Mouse (Mus musculus): ENCODE data around the gene Epb41l5. TPM values are rescaled to one million over a fixed set of nuclear protein-coding genes. Genes with fewer than 3 reads are reported as not detected.
A peak's percentile ranks its signal among the peaks of the same experiment; 100 is the strongest.

Epb41l5 gene
- total RNA-seq, 2 experiments from 2014 or later, result 1.8 to 2.1 TPM

DNA sequence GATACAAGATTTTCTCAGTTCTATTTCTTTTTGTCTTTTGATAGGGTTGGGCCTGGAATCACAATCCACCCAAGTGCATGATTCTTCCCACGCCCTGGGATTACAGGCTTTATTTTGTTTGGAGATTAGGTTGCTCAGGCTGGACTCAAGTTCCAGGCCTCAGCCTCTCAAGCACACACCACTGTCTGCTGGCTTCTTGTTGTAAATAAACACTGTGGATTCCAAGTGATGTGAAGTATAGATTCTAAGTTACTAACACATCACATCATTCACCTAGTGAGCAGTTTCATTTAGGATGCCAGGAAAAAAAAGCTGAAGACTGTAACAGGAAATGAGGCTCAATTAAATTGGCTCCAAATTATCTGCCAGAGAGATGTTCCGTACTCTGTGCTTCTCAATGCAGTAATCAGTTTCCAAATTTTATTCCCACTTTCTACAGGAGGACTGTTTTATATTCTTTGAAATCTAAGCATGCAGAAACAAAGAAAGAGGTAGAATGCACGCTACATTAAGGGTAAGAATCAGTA lies 51.8 kb downstream of the Epb41l5 start:
- DNase-seq, result no peak

DNA sequence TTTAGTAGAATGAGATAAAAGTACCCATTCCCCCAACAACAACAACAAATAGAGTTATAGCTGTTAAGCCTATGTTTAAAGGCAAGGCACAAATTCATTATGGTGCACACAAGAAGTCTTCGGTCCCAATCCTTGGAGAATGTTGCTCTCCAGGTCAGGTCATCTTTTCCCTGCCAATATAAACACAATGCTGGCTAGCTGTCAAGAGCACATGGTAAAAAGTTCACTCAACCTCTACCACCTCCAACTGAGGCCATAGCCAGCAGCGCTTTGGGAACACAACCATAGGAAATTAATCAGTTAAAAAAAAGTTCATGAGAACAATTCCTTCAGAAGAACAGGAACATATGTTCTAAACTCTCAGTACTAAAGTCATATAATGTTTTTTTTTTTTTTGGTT lies 58.8 kb downstream of the Epb41l5 start:
- DNase-seq, result peak; percentile 12

DNA sequence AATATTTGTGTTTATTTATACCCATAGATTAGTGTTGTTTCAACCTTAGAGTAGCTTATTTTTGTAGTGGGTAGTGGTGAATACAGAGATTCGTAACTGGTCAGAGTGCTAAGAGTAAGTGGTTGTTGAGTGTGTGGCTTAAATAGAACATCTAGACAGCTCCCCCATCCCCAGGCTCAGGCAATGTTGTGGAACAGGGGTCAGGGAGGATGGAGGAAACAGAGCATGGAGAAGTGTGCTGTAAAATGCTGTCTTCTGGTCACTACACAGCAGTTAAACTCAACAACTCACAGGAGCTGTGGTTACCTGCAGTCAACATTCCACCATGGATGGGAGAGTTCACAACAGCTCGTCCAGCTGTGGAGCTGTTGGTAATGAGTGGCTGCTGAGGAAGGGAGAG lies 63.8 kb downstream of the Epb41l5 start:
- DNase-seq, result no peak

DNA sequence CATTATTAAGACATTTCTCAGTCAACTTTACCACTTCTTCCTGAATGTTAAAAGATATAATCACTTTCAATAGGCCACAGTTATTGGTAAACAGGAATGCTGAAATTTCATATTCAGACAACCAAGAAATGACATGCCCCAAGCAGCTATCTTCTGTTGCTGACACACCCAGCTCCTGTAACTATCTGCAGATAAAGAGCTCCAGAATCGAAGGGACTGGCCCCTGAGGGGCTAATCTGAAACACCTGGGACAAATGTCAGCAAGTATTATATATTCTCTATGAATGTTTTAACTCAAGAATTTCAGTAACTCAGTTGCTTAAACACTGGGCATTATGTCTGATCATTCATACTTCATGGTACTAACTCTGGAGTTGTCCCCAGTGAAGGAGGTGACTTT lies 78.7 kb downstream of the Epb41l5 start:
- DNase-seq, result no peak

DNA sequence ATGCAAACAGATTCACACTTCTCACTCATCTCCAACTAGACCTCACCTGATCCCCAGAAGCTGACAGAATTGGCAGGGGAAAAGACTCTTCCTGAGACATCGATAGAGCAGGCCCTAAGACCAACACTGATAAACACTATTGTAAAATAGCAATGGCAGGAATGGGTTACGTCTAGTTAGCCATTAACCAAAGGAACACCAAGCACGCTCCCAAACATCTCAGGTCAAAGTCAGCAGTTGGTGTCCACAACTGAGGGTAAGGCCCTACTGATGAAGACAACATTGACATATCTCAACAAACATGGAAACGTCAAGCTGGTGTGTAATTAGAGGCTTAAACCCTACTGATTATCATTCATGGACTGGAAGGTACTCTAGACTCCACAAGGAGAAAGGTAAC lies 83.3 kb downstream of the Epb41l5 start:
- DNase-seq, result no peak

DNA sequence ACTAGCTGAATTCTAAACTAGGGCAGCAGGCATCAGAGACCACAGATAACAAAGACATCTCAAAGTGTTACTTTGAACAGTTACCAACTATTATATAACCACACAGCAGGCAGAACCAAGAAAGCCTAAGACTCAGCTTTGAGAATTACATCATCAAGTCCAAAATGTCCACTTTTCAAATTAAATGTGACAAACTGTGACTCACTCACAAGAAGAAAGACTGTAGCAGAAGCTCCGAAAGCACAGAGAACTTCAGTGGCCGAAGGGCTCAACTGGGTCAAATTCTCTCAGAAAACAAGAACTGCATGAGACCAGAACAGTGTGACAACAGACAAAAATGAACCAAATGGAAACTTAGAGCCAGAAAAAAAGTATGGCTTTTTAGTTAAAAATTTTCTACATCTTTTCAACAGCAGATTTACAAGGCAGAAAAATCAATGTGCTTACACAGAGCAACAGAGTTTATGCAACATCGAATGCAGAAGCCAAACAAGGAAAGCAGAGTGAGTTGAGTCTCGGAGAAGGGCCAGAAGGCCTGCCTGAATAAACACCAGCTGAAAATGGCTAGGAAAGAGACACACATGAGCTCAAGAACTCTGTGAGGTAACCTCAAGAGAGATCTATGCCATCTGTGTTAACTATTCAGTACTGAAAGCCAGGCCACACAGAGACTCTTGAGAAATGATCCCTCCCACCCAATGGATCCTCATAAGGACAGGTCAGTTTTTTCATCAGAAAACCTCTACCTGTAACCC lies 91.0 kb downstream of the Epb41l5 start:
- peak; percentile 22 for DNase-seq

DNA sequence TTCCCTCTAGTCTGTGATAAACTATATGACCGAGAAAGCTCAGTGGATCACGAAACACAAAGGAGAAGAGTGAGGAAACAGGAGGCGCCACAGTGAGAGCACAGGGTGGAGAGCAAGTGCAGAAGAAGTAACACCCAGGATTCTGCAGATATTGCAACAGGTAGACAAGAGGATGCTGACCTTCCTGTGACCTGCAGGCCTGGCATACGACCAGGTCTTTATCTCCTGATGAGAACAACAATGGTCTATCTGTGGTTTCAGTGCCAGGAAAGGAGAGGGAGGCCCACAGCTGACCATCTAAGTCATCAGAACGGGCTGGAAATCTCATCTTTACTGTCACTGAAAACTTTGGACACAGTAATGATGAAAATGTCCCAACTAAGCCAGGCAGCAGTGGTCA lies 93.1 kb downstream of the Epb41l5 start:
- DNase-seq, result no peak

DNA sequence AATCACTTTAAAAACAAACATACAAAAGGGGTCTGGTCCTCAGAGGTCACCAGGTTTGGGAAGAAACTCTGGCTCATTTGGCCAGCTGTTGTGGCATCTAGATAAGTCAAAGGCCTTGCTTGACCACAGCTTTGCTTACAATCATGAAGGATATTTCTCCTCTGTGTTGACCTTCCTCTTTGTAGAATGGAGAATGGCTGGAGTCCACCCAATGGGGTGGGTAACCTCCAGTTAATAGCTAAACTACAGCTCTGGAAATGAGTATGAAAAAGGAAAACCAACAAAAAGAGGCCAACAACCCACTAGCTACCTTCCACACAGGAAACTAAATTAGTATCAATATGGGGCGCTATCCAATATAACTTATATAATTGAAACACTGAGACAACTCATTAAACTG lies 97.1 kb downstream of the Epb41l5 start:
- no peak for DNase-seq

DNA sequence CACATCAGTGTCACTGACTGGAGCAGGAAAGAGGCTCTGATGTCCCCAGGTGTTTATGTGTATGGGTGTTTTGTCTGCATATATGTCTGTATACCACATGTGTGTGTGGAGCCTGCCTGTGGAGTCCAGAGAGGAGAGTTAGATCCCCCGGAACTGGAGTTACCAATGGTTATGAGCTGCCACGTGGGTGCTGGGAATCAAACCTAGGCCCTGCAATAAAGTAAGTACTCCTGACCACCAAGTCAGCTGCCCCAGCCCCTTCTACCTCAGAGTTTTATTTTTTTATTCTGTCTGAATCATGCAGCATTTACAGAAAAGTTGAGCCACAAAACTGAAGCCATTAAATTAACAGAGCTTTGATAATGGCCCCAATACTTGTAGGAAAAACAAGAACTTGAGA lies 98.7 kb downstream of the Epb41l5 start:
- no peak for DNase-seq

DNA sequence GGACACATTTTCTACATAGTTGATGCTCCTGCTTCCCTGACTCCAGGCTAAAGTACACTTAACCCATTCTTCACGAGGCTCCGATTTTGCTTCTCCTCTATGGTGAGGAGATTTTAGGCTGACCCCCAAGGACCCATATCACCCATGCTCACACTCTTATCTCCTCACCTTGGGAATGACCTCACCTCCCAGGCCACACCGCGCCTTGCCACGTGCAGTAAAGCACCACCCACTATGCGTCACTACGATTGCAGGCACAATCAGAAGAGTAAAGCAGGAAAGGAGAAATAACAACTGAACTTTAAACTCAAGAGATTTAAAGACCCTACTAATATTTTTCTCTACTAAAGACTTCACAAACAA lies 99.5 kb downstream of the Epb41l5 start:
- DNase-seq, result no peak

DNA sequence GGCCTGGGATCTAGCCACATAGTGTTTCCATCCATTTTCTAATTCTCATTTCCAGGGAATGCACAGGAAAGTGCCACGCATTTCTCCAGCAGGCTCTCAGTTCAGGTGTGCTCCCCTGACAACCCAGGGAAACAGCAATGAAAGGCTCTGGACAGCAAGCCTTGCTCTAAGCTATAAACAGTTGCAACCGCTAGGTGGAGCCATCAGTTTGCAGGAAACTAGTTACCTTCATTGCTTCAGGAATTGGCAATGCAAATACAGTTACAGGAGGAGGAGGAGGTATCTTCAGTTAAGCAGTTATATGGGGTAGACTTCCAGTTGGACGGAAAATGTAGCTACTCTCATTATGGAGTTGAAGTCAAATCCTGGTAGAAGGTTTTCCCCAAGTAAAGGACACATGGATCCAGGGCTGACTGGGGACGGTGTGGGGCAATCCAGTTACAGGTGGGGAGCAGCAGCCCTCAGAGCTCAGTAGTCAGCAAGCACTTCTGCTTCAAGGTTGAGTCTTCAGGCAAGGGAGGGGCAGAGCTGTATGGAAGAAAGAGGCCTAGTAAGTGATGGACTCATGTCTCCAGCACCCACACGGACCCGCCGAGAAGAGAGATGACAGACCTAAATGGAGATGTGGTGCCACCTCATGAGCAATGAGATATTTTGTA lies 100.0 kb downstream of the Epb41l5 start:
- peak; percentile 35 for DNase-seq

DNA sequence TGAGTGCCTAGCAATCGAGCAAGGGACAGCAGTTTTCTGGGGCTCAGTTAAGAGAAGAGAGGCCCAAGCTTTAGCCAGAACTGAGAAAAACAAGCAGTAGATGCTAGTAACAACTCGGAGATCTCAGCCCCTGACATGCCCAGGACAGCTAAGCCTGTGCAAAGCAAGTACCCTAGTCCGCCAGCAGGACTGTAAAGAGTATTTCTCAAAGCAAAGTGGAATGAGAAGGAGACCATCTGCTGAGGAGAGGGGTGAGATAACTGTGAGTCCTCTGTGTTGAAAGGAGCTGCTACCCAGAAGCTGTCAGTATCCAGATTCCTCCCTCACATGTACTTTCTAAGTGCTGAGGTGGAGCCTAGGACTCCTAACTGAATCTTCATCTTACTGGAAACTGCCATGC lies 102.3 kb downstream of the Epb41l5 start:
- DNase-seq, result no peak

DNA sequence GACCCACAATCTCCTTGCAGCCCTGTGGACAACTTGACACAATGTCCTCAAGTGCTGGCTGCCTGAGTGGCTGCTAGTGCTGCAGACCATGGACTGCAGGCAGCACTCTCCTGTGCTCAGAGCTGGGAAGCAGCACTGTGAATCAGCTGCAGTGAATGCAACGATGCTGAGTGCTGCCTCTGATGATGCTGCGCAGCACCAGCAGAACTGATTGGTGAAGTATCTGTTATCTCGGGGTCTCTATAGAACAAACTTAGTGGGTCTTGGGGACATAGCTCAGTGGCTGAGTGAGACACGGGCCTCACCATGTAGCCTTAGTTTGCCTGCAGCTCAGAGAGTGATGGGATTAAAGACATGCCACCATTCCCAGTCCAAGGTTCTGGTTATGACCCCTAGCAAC lies 103.1 kb downstream of the Epb41l5 start:
- no peak for DNase-seq

DNA sequence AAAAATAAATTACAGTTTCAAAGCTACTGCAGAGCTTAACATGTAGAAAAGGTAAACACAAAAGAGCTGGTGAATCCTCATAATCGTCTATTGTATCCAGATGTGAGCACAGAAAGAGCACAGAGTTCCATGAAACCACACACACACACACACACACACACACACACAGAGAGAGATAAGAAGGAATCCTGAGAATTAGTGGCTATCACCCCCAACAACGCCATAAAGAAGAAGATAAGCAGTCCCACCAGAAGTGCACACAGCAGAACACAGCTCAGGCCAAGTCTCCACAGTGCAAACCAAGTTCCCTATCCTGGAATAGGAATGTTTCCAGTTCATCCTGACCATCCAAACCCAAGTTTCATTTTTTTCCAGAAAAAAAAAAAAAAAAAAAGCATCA lies 103.6 kb downstream of the Epb41l5 start:
- DNase-seq, result no peak

DNA sequence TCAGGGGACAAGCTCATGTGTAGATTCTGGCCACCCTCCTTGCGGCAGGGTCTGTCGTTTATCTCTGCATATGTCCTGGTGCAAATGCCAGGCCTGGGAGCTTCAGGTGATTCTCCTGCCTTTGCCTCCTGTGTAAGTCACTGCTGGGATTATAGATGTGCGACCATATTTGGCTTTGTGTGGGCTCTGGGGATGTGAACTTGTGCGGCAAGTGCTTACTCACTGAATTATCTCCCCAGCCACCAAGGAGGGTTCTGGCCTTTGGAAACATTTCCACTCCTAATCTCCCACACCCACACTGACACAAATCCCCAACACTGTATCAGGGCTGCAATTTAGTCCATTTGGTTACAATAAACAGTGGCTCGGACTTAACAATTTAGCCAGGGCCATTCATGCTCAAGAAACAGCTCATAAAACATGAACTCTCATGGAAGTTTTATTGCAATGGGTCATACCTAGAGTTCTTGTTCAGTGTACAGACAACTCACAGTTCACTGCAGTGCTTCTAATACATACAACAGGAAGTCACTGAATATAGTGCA lies 104.1 kb downstream of the Epb41l5 start:
- DNase-seq, result no peak

DNA sequence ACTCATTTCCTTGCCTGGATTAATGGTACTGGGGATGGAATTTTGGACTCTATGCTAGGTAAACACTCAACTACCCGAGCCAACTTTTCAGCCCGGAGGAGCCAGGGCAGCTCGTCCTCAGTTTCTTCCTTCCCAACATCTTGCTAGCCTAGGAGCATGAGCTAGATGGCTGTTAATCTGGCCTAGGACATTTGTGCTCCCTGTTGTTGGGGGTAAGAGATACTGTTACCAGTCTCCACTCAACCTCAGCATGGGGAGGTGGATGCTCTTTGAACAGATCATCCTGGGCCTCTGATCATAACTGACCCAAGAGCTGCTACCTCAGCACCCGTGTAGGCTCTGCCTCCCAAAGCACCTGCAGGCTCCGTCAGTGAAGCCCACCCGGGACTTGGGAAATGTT lies 105.5 kb downstream of the Epb41l5 start:
- no peak for DNase-seq

DNA sequence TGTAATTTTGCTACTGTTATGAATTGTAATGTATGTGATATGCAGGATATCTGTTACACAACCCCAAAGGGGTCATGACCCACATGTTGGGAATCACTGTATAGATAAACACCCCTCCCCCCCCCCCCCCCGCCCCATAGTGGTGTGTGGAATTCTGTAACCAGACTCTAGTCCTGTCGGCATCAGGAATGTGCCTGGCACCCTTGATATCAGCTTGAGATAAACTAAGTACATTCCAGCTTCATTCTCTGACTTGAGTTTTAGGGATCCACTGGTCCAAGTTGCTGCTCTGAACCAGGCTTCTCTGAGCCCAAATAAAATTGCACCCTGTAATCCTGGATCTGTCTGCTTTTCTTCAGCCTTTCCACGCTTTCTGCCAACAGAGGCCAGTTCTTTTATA lies 107.2 kb downstream of the Epb41l5 start:
- no peak for DNase-seq

DNA sequence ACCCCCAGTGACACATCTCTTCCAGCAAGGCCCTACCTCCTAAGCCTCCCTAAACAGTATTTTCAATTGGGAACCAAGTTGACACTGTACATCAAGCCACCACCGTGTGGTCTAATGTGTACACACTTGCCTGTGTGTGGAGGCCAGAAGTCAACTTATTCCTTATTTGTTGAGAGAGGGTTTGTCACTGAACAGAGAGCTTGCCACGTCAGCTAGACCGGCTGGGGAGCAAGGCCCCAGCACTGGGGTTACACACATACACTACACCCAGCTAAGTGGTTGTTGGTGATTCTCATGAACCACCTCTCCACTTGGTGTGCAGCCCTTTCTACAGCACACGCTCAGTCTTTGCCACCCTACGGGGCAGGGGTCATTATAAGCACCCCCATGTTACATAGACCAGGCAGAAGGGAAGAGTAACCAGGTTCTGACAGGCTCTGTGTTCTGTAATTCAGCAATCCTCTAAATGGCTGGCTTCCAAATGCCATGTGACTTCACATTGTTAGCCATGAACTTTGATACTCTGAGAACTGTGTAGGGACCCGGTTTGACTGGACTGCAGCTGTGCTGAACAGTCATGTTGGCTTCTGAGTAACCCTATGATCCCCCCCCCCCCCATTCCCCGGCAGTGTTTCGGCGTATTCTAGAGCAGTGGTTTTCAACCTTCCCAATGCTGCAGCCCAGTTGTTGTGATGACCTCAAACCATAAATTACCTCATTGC lies 107.8 kb downstream of the Epb41l5 start:
- no peak for DNase-seq

DNA sequence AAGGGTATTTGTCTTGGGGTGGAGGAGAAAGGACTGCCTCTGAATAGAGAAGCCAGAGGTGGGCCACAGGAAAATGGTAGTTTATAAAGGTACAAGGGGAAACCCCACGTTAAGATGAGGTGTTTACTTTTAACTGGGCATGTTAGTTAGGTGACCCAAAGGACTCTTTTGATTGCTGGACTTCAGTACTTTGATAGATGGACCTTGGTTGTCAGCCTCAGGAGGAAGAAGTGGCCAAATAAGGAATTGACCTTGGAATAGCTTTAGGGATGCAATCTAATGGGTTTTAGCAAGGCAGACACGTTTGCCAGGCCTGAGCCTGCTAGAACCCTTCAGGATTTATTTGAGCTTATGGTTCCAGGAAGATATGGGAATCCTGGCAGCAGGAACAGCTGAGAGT lies 109.5 kb downstream of the Epb41l5 start:
- DNase-seq, result no peak

DNA sequence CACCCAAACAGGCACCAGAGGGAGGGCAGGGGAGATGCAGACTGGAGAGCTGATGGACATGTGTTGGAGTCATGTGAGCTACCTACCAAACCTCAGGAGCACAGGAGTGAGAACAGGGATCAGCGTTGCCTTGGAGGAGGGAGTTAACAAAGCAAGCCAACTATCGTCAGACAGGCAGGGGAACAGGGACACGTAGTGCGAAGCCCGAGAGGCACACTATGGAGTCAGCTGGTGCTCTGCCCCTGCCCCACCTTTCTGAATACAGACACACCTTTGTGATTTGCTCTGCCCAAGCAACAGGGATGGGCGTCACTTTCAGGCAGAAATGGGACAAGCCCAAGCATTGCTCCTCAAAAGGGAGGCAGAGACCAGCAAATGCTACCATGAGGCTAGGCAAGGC lies 111.1 kb downstream of the Epb41l5 start:
- no peak for DNase-seq

DNA sequence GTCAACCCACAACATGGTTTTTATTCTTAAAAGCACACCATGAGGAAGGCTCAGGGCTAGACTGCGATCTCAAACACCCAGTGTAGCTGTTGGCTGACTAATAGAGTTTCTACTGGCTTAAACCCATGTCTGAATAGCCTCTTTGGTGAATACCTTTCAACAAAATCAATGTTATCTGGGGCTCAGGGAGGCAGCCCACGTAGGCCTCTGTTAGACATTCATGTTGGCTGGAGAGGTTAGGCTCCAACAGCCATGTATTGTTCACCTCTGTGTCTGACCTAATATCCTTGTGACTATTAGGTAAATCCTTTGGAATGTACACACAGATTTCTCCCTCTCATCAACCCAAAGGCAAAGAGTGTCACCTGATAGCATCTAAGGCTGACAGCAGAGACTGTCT lies 112.7 kb downstream of the Epb41l5 start:
- no peak for DNase-seq

DNA sequence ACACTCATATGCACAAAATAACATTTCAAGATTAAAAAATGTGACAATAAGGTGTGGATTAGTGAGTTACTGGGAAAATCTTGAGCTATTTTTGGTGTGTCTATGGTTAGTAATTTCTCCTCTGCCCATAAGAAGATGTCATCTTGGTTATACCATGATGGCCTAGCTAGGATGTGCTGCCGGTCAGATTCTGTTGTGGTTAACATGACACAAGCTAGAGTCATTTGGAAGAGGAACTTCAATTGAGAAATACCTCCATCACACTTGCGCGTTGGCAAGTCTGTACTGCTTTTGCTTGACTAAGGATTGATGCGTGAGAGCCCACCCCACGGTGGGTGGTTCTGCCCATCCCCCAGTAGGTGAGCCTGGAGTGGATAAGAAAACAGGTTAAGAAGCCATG lies 114.5 kb downstream of the Epb41l5 start:
- no peak for DNase-seq
